Mouse (Mus musculus): ENCODE data around the gene Spaar. TPM values are rescaled to one million over a fixed set of nuclear protein-coding genes. Genes with fewer than 3 reads are reported as not detected.

Spaar gene
- polyA plus RNA-seq, 2 experiments, result 0.01 to 0.03 TPM

GRCm38 (mm10) chr4:43727718-43728575, 1.9 kb upstream of the Spaar start:
- no peak overlapping the region for H3K4me3 ChIP-seq (ENCODE audit: insufficient read depth in 1 of 2, low read depth in 2 of 2, low read length in 2 of 2)
- no peak overlapping the region for H3K4me2 ChIP-seq (ENCODE audit: low read depth)
- H3K4me1 ChIP-seq (replicated peaks; ENCODE audit: control insufficient read depth in 2 of 2, insufficient read depth in 2 of 2, low read length in 1 of 2), result peaks cover 6 to 37% of the 10 kb centered on the region in 2 experiments; a peak in 3 of 4 replicates
- H3K9me3 ChIP-seq (ENCODE audit: control insufficient read depth, low read length), result no peaks in the 10 kb centered on the region
- H3K36me3 ChIP-seq (replicated peaks; ENCODE audit: control insufficient read depth, insufficient read depth, low read depth), result no peaks in the 10 kb centered on the region
- no peak for DNase-seq (ENCODE audit: low read depth in 3 of 3, low spot score in 3 of 3)
- H3K9ac ChIP-seq (replicated peaks), result no peak overlapping the region
- H3K27ac ChIP-seq, result no peak overlapping the region
- ATAC-seq (ENCODE audit: insufficient read depth), result peak; percentile 48; the same call in 1 of the 2 replicates
- WGBS (ENCODE audit: insufficient replicate concordance), result 45% methylated on average over 7 of the region's 7 CpGs
- no peaks in the 10 kb centered on the region for H3K27me3 ChIP-seq (ENCODE audit: control insufficient read depth, insufficient read depth, low read length)
- TF ChIP-seq EP300 (IDR thresholded peaks at IDR 0.05; ENCODE audit: low read depth), result no peak
- no peak for TF ChIP-seq CTCF (IDR thresholded peaks at IDR 0.05; ENCODE audit: low read depth)

GRCm38 (mm10) chr4:43728576-43728954, 1.3 kb upstream of the Spaar start:
- DNase-seq (ENCODE audit: low read depth in 3 of 3, low spot score in 3 of 3), result no peak
- no peaks in the 10 kb centered on the region for H3K36me3 ChIP-seq (replicated peaks; ENCODE audit: control insufficient read depth, insufficient read depth, low read depth)
- peaks cover 6 to 37% of the 10 kb centered on the region in 2 experiments; a peak in 3 of 4 replicates for H3K4me1 ChIP-seq (replicated peaks; ENCODE audit: control insufficient read depth in 2 of 2, insufficient read depth in 2 of 2, low read length in 1 of 2)
- TF ChIP-seq EP300 (IDR thresholded peaks at IDR 0.05; ENCODE audit: low read depth) (no peak), CTCF (IDR thresholded peaks at IDR 0.05; ENCODE audit: low read depth) (no peak)
- no peak overlapping the region for H3K4me2 ChIP-seq (ENCODE audit: low read depth)
- no peaks in the 10 kb centered on the region for H3K9me3 ChIP-seq (ENCODE audit: control insufficient read depth, low read length)
- H3K27me3 ChIP-seq (ENCODE audit: control insufficient read depth, insufficient read depth, low read length), result no peaks in the 10 kb centered on the region
- H3K9ac ChIP-seq (replicated peaks), result no peak overlapping the region; the same call in 1 of the 2 replicates
- ATAC-seq (ENCODE audit: insufficient read depth), result no peak
- 22% methylated on average over 5 of the region's 5 CpGs for WGBS (ENCODE audit: insufficient replicate concordance)
- no peak overlapping the region for H3K4me3 ChIP-seq (ENCODE audit: insufficient read depth in 1 of 2, low read depth in 2 of 2, low read length in 2 of 2)
- H3K27ac ChIP-seq, result no peak overlapping the region

- TF ChIP-seq EP300 (IDR thresholded peaks at IDR 0.05; ENCODE audit: low read depth) (no peak), CTCF (IDR thresholded peaks at IDR 0.05; ENCODE audit: low read depth) (no peak)
- Histone ChIP-seq H3K9me3 (ENCODE audit: control insufficient read depth, low read length) (no peaks in the 10 kb centered on the region), H3K27me3 (ENCODE audit: control insufficient read depth, insufficient read depth, low read length) (no peaks in the 10 kb centered on the region), H3K4me3 (ENCODE audit: insufficient read depth in 1 of 2, low read depth in 2 of 2, low read length in 2 of 2) (no peak overlapping the region), H3K36me3 (replicated peaks; ENCODE audit: control insufficient read depth, insufficient read depth, low read depth) (no peaks in the 10 kb centered on the region), H3K4me1 (replicated peaks; ENCODE audit: control insufficient read depth in 2 of 2, insufficient read depth in 2 of 2, low read length in 1 of 2) (peaks cover 6 to 37% of the 10 kb centered on the region in 2 experiments; a peak in 3 of 4 replicates), H3K4me2 (ENCODE audit: low read depth) (no peak overlapping the region), H3K9ac (replicated peaks) (no peak overlapping the region), H3K27ac (no peak overlapping the region)
- DNase-seq (ENCODE audit: low read depth in 3 of 3, low spot score in 3 of 3), result no peak
- WGBS (ENCODE audit: insufficient replicate concordance), result 19% methylated on average over 3 of the region's 3 CpGs
- no peak for ATAC-seq (ENCODE audit: insufficient read depth)
Measured at GRCm38 (mm10) chr4:43729126-43729525, 708 bp upstream of the Spaar start.

- Histone ChIP-seq H3K27ac (no peak overlapping the region), H3K4me1 (replicated peaks; ENCODE audit: control insufficient read depth in 2 of 2, insufficient read depth in 2 of 2, low read length in 1 of 2) (peaks cover 6 to 37% of the 10 kb centered on the region in 2 experiments; a peak in 3 of 4 replicates), H3K9ac (replicated peaks) (no peak overlapping the region), H3K27me3 (ENCODE audit: control insufficient read depth, insufficient read depth, low read length) (no peaks in the 10 kb centered on the region), H3K4me3 (ENCODE audit: insufficient read depth in 1 of 2, low read depth in 2 of 2, low read length in 2 of 2) (no peak overlapping the region), H3K4me2 (ENCODE audit: low read depth) (no peak overlapping the region), H3K9me3 (ENCODE audit: control insufficient read depth, low read length) (no peaks in the 10 kb centered on the region), H3K36me3 (replicated peaks; ENCODE audit: control insufficient read depth, insufficient read depth, low read depth) (no peaks in the 10 kb centered on the region)
- 51% methylated on average over 21 of the region's 21 CpGs for WGBS (ENCODE audit: insufficient replicate concordance)
- TF ChIP-seq EP300 (IDR thresholded peaks at IDR 0.05; ENCODE audit: low read depth) (no peak), CTCF (IDR thresholded peaks at IDR 0.05; ENCODE audit: low read depth) (no peak; the same call in 1 of the 2 replicates)
- ATAC-seq (ENCODE audit: insufficient read depth) (no peak), DNase-seq (ENCODE audit: low read depth in 3 of 3, low spot score in 3 of 3) (no peak)
Measured at GRCm38 (mm10) chr4:43730750-43731297, 990 bp downstream of the Spaar start.

- H3K36me3 ChIP-seq (replicated peaks; ENCODE audit: control insufficient read depth, insufficient read depth, low read depth), result no peaks in the 10 kb centered on the region
- no peak for TF ChIP-seq CTCF (IDR thresholded peaks at IDR 0.05; ENCODE audit: low read depth)
- no peak for TF ChIP-seq EP300 (IDR thresholded peaks at IDR 0.05; ENCODE audit: low read depth)
- no peaks in the 10 kb centered on the region for H3K9me3 ChIP-seq (ENCODE audit: control insufficient read depth, low read length)
- no peak overlapping the region for H3K4me2 ChIP-seq (ENCODE audit: low read depth)
- 8% methylated on average over 1 of the region's 1 CpGs for WGBS (ENCODE audit: insufficient replicate concordance)
- H3K4me3 ChIP-seq (ENCODE audit: insufficient read depth in 1 of 2, low read depth in 2 of 2, low read length in 2 of 2), result no peak overlapping the region
- peaks cover 6 to 32% of the 10 kb centered on the region in 2 experiments; a peak in 3 of 4 replicates for H3K4me1 ChIP-seq (replicated peaks; ENCODE audit: control insufficient read depth in 2 of 2, insufficient read depth in 2 of 2, low read length in 1 of 2)
- ATAC-seq (ENCODE audit: insufficient read depth) (no peak), DNase-seq (ENCODE audit: low read depth in 3 of 3, low spot score in 3 of 3) (no peak)
- no peak overlapping the region for H3K27ac ChIP-seq
- no peaks in the 10 kb centered on the region for H3K27me3 ChIP-seq (ENCODE audit: control insufficient read depth, insufficient read depth, low read length)
- H3K9ac ChIP-seq (replicated peaks), result no peak overlapping the region
Measured at GRCm38 (mm10) chr4:43732171-43732570, 2.3 kb downstream of the Spaar start.
